Mouse (Mus musculus) lung, embryonic 16.5 days (tissue): ENCODE data around the gene Fkbp5. TPM values are rescaled to one million over a fixed set of nuclear protein-coding genes. Genes with fewer than 3 reads are reported as not detected.

Experiments used
- ATAC-seq: fragments of 200-750 bp; cut with Nextera tagmentation; 2 replicates; pipeline ENCODE4 v1.8.0; 2017; ENCODE audit warnings: low read depth, mild to moderate bottlenecking, moderate library complexity
- H3K27ac ChIP-seq: fragments of 300-500 bp; sonication (generic); 2 replicates; pipeline ENCODE4 v1.5.1; 2014; ENCODE audit warnings: mild to moderate bottlenecking, control low read depth, low read length
- H3K27me3 ChIP-seq: fragments of 300-500 bp; sonication (generic); 2 replicates; pipeline ENCODE4 v1.6.1; 2014; ENCODE audit warnings: low read depth, low read length, mixed read lengths; ENCODE audit not compliant: control insufficient read depth, insufficient read depth
- H3K36me3 ChIP-seq: fragments of 300-500 bp; sonication (generic); 2 replicates; pipeline ENCODE4 v1.6.1; 2014; ENCODE audit warnings: low read length; ENCODE audit not compliant: control insufficient read depth, insufficient read depth
- H3K4me1 ChIP-seq: fragments of 300-500 bp; sonication (generic); replicated peaks from 2 replicates; pipeline ENCODE4 v1.6.1; 2014; ENCODE audit warnings: low read length, mixed read lengths; ENCODE audit not compliant: control insufficient read depth, insufficient read depth
- H3K4me2 ChIP-seq: fragments of 300-500 bp; sonication (generic); 2 replicates; pipeline ENCODE4 v1.6.1; 2014; ENCODE audit warnings: low read depth, low read length, control low read depth
- H3K4me3 ChIP-seq: fragments of 300-500 bp; sonication (generic); 2 replicates; pipeline ENCODE4 v1.5.1; 2014; ENCODE audit warnings: mild to moderate bottlenecking, low read length, control low read depth
- H3K9ac ChIP-seq: fragments of 300-500 bp; sonication (generic); 2 replicates; pipeline ENCODE4 v1.6.1; 2014; ENCODE audit warnings: low read length, control low read depth
- H3K9me3 ChIP-seq: fragments of 300-500 bp; sonication (generic); 2 replicates; pipeline ENCODE4 v1.6.1; 2016; ENCODE audit warnings: low read length; ENCODE audit not compliant: control insufficient read depth
- WGBS: fragments of 180-500 bp; shearing (Covaris S2); extraction: QIAGEN DNeasy Blood & Tissue Kit; methylation state at CpG from one replicate; pipeline ENCODE4 v1.1.7; 2014; 5-methylcytosine and 5-hydroxymethylcytosine counted together
- polyA plus RNA-seq: library from polyadenylated mRNA; unstranded; fragments of >200 nt; fragmentation: Nextera tagmentation; extraction: Ambion mirVana; gene quantifications from 2 replicates; pipeline ENCODE4 v1.2.1, GENCODE M21; 2015

Fkbp5 gene
- polyA plus RNA-seq, 1 experiment from 2014 or later = 38.5 TPM

- peaks cover 10% of the 10 kb centered on the region; the same call in 1 of the 2 replicates for H3K4me1 ChIP-seq
- H3K27me3 ChIP-seq = no peaks in the 10 kb centered on the region
- peak overlapping the region; percentile 64 for H3K4me2 ChIP-seq
- peak overlapping the region; percentile 81 for H3K9ac ChIP-seq
- WGBS = 4% methylated on average over 30 of the region's 30 CpGs
- peak; percentile 0; the same call in 1 of the 2 replicates for ATAC-seq
- no peaks in the 10 kb centered on the region; the same call in 1 of the 2 replicates for H3K36me3 ChIP-seq
- H3K4me3 ChIP-seq = peak overlapping the region; percentile 92
- no peak overlapping the region for H3K27ac ChIP-seq
- H3K9me3 ChIP-seq = no peaks in the 10 kb centered on the region
Observed at GRCm38 (mm10) chr17:28484704-28485445, 32.5 kb downstream of the Fkbp5 start.

- H3K36me3 ChIP-seq = no peaks in the 10 kb centered on the region; the same call in 1 of the 2 replicates
- H3K9ac ChIP-seq = no peak overlapping the region
- H3K4me3 ChIP-seq = no peak overlapping the region
- WGBS = 76% methylated on average over 8 of the region's 8 CpGs
- peaks cover under 1% of the 10 kb centered on the region; the same call in 1 of the 2 replicates for H3K4me1 ChIP-seq
- H3K9me3 ChIP-seq = no peaks in the 10 kb centered on the region
- H3K4me2 ChIP-seq = no peak overlapping the region
- no peak for ATAC-seq
- H3K27ac ChIP-seq = no peak overlapping the region
- H3K27me3 ChIP-seq = no peaks in the 10 kb centered on the region
Observed at GRCm38 (mm10) chr17:28477421-28477820, 39.9 kb downstream of the Fkbp5 start.

GRCm38 (mm10) chr17:28476441-28476840 lies 40.9 kb downstream of the Fkbp5 start:
- Histone ChIP-seq H3K27ac (no peak overlapping the region), H3K36me3 (no peaks in the 10 kb centered on the region; the same call in 1 of the 2 replicates), H3K4me2 (no peak overlapping the region), H3K27me3 (no peaks in the 10 kb centered on the region), H3K4me1 (0 out of 2 replicates have a peak, but pooled peaks cover 4% of the 10 kb centered on the region), H3K9me3 (no peaks in the 10 kb centered on the region), H3K4me3 (no peak overlapping the region), H3K9ac (no peak overlapping the region)
- no peak for ATAC-seq

GRCm38 (mm10) chr17:28475593-28476325 lies 41.6 kb downstream of the Fkbp5 start:
- WGBS = 71% methylated on average over 3 of the region's 3 CpGs
- Histone ChIP-seq H3K4me1 (0 out of 2 replicates have a peak, but pooled peaks cover 4% of the 10 kb centered on the region), H3K4me2 (no peak overlapping the region), H3K9me3 (no peaks in the 10 kb centered on the region), H3K27me3 (no peaks in the 10 kb centered on the region), H3K36me3 (no peaks in the 10 kb centered on the region; the same call in 1 of the 2 replicates), H3K27ac (no peak overlapping the region), H3K9ac (no peak overlapping the region), H3K4me3 (no peak overlapping the region)
- no peak for ATAC-seq

- Histone ChIP-seq H3K4me3 (no peak overlapping the region), H3K27me3 (no peaks in the 10 kb centered on the region), H3K4me1 (peaks cover 7% of the 10 kb centered on the region; the same call in 1 of the 2 replicates), H3K27ac (no peak overlapping the region), H3K9me3 (no peaks in the 10 kb centered on the region), H3K36me3 (no peaks in the 10 kb centered on the region), H3K4me2 (no peak overlapping the region), H3K9ac (no peak overlapping the region)
- WGBS = 38% methylated on average over 5 of the region's 5 CpGs
- no peak for ATAC-seq
Observed at GRCm38 (mm10) chr17:28472696-28473095, 44.6 kb downstream of the Fkbp5 start.

- WGBS = 79% methylated on average over 6 of the region's 6 CpGs
- H3K9me3 ChIP-seq = no peaks in the 10 kb centered on the region
- H3K9ac ChIP-seq = no peak overlapping the region
- no peaks in the 10 kb centered on the region for H3K27me3 ChIP-seq
- peaks cover 8% of the 10 kb centered on the region; the same call in 1 of the 2 replicates for H3K4me1 ChIP-seq
- no peaks in the 10 kb centered on the region for H3K36me3 ChIP-seq
- H3K27ac ChIP-seq = no peak overlapping the region
- no peak overlapping the region for H3K4me2 ChIP-seq
- ATAC-seq = no peak
- no peak overlapping the region for H3K4me3 ChIP-seq
Observed at GRCm38 (mm10) chr17:28470876-28471275, 46.5 kb downstream of the Fkbp5 start.

- ATAC-seq = no peak
- peak overlapping the region; percentile 52 for H3K27ac ChIP-seq
- 49% methylated on average over 11 of the region's 11 CpGs for WGBS
Observed at GRCm38 (mm10) chr17:28467749-28468148, 49.6 kb downstream of the Fkbp5 start.

GRCm38 (mm10) chr17:28465968-28466367 lies 51.4 kb downstream of the Fkbp5 start:
- ATAC-seq = no peak
- 50% methylated on average over 4 of the region's 4 CpGs for WGBS
- no peaks in the 10 kb centered on the region for H3K27me3 ChIP-seq
- H3K4me2 ChIP-seq = no peak overlapping the region
- H3K9ac ChIP-seq = no peak overlapping the region
- H3K4me3 ChIP-seq = no peak overlapping the region
- H3K27ac ChIP-seq = no peak overlapping the region
- no peaks in the 10 kb centered on the region for H3K9me3 ChIP-seq
- H3K36me3 ChIP-seq = no peaks in the 10 kb centered on the region
- peaks cover 7% of the 10 kb centered on the region for H3K4me1 ChIP-seq

More at GRCm38 (mm10) chr17:28467749-28468148, 49.6 kb downstream of the Fkbp5 start:
- Histone ChIP-seq H3K4me3 (peak overlapping the region; percentile 26), H3K4me2 (peak overlapping the region; percentile 49), H3K4me1 (peaks cover 11% of the 10 kb centered on the region), H3K9me3 (no peaks in the 10 kb centered on the region), H3K27me3 (no peaks in the 10 kb centered on the region), H3K36me3 (no peaks in the 10 kb centered on the region), H3K9ac (peak overlapping the region; percentile 31; the same call in 1 of the 2 replicates)
